Mouse (Mus musculus) midbrain, embryonic 14.5 days (tissue): ENCODE measurements at regions not wholly inside any gene's neighbourhood (a gene's known extent, or its start where the extent isn't known, plus 50 kb on each side); places are given as distances from the start of the nearest gene placed in this dataset. TPM values are rescaled to one million over a fixed set of nuclear protein-coding genes. Genes with fewer than 3 reads are reported as not detected.
A peak's percentile ranks its signal among the peaks of the same experiment; 100 is the strongest.

Source experiments
- ATAC-seq: fragments of 200-750 bp; cut with Nextera tagmentation; 2 replicates; pipeline ENCODE4 v1.8.0; 2017; ENCODE audit warnings: moderate number of reproducible peaks, moderate library complexity; ENCODE audit not compliant: low FRiP score, low TSS enrichment
- DNase-seq: peaks from one replicate; pipeline ENCODE4 v3.0.0-alpha.2; 2015
- H3K27ac ChIP-seq: fragments of 300-500 bp; sonication (generic); replicated peaks from 2 replicates; pipeline ENCODE4 v1.5.1; 2014; ENCODE audit warnings: mild to moderate bottlenecking, low read depth, low read length, moderate library complexity
- H3K27me3 ChIP-seq: fragments of 300-500 bp; sonication (generic); 2 replicates; pipeline ENCODE4 v1.6.1; 2014; ENCODE audit warnings: low read length, control low read depth, mixed read lengths; ENCODE audit not compliant: control insufficient read depth, insufficient read depth
- H3K36me3 ChIP-seq: fragments of 300-500 bp; sonication (generic); 2 replicates; pipeline ENCODE4 v1.6.1; 2014; ENCODE audit warnings: low read length, control low read depth; ENCODE audit not compliant: control insufficient read depth, insufficient read depth
- H3K4me1 ChIP-seq: fragments of 300-500 bp; sonication (generic); 2 replicates; pipeline ENCODE4 v1.6.1; 2014; ENCODE audit warnings: mild to moderate bottlenecking, antibody characterized with exemption, low read length, control low read depth; ENCODE audit not compliant: control insufficient read depth, insufficient read depth
- H3K4me2 ChIP-seq: fragments of 300-500 bp; sonication (generic); 2 replicates; pipeline ENCODE4 v1.6.1; 2014; ENCODE audit warnings: mild to moderate bottlenecking, low read length, moderate library complexity
- H3K4me3 ChIP-seq: fragments of 300-500 bp; sonication (generic); replicated peaks from 2 replicates; pipeline ENCODE4 v1.5.1; 2014; ENCODE audit warnings: low read depth, low read length
- H3K9ac ChIP-seq: fragments of 300-500 bp; sonication (generic); replicated peaks from 2 replicates; pipeline ENCODE4 v1.6.1; 2014; ENCODE audit warnings: mild to moderate bottlenecking, low read length, moderate library complexity
- H3K9me3 ChIP-seq: fragments of 300-500 bp; sonication (generic); 2 replicates; pipeline ENCODE4 v1.6.1; 2016; ENCODE audit warnings: low read length, control low read depth, mixed read lengths; ENCODE audit not compliant: control insufficient read depth
- WGBS: fragments of 180-500 bp; shearing (Covaris S2); extraction: QIAGEN DNeasy Blood & Tissue Kit; methylation state at CpG from one replicate; pipeline ENCODE4 v1.1.7; 2014; 5-methylcytosine and 5-hydroxymethylcytosine counted together
- microRNA-seq: library from miRNA; unstranded; fragments of <30 nt; microRNA quantifications from one replicate; pipeline ENCODE4, GENCODE M21; 2016

DNA sequence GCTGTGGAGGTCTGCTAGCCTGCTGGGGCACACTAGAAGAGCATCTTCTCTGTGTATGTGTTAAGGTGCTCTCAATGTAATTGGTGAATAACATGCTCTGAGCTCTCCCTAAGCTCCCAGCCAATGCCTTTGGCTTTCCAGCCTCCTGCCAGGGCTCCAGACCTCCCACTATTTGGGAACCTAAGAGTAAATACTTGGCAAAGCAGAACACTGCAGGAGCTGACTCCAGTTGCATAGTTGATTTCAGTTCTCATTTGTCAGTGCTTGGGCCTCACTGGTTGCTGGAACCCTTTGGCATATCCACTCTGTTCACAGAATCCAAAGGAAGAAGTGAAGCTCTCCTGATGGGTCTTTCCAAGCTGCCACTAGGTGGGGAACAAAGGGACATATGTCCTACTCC is 602.7 kb downstream of the Gm826 start:
- Histone ChIP-seq H3K9me3 (no peaks in the 10 kb centered on the region), H3K36me3 (no peaks in the 10 kb centered on the region), H3K27ac (no peak overlapping the region), H3K27me3 (no peaks in the 10 kb centered on the region), H3K4me1 (no peaks in the 10 kb centered on the region), H3K4me3 (no peak overlapping the region), H3K4me2 (no peak overlapping the region), H3K9ac (no peak overlapping the region)
- ATAC-seq (no peak), DNase-seq (no peak)

DNA sequence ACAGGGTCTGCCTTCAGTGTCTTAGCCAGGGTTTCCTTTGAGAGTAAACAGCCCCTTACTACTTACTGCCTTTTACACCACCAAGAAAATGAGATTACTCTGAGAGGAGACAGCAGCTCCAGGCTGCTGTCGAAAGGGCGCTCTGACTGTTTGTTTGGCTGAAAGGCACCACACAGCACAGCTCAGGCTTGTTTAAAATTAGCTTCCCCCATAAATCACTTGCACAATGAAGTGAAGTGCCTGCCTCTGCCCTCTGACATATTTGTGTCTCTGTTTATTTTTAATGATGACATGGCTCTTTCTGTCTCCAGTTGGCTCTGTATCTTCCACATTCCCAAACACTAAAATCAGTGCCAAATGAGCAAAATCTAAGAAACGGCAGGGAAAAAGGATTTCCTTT is 601.5 kb downstream of the Gm826 start:
- H3K27me3 ChIP-seq = no peaks in the 10 kb centered on the region
- WGBS = 56% methylated on average over 3 of the region's 3 CpGs
- no peak for ATAC-seq
- no peaks in the 10 kb centered on the region for H3K9me3 ChIP-seq
- H3K27ac ChIP-seq = no peak overlapping the region
- H3K4me2 ChIP-seq = no peak overlapping the region
- H3K4me1 ChIP-seq = no peaks in the 10 kb centered on the region
- no peak overlapping the region for H3K9ac ChIP-seq
- no peak for DNase-seq
- H3K4me3 ChIP-seq = no peak overlapping the region
- H3K36me3 ChIP-seq = no peaks in the 10 kb centered on the region

DNA sequence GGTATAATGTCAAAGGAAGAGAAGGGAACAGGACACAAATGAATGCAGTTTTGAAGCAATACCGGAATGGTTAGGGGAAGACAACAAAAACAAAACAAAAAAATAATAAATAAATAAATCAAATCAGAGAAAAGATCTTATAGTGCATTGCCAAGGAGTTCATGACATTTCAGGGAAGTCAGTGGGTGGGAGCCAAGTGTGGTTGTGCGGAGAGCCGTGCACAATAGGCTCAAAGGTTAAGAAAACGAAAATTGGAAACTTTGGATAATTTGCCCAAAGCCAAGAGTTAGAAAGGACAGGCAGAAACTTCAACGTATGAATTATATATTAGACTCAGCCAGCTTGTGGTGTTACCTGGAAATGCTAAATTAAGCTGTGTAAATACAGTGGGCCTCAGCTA is 599.4 kb downstream of the Gm826 start:
- H3K4me3 ChIP-seq = no peak overlapping the region
- H3K27me3 ChIP-seq = no peaks in the 10 kb centered on the region
- ATAC-seq (no peak), DNase-seq (no peak)
- no peak overlapping the region for H3K27ac ChIP-seq
- H3K9ac ChIP-seq = no peak overlapping the region
- no peaks in the 10 kb centered on the region for H3K9me3 ChIP-seq
- WGBS = 89% methylated on average over 5 of the region's 5 CpGs
- H3K4me2 ChIP-seq = no peak overlapping the region
- H3K36me3 ChIP-seq = no peaks in the 10 kb centered on the region
- H3K4me1 ChIP-seq = no peaks in the 10 kb centered on the region

DNA sequence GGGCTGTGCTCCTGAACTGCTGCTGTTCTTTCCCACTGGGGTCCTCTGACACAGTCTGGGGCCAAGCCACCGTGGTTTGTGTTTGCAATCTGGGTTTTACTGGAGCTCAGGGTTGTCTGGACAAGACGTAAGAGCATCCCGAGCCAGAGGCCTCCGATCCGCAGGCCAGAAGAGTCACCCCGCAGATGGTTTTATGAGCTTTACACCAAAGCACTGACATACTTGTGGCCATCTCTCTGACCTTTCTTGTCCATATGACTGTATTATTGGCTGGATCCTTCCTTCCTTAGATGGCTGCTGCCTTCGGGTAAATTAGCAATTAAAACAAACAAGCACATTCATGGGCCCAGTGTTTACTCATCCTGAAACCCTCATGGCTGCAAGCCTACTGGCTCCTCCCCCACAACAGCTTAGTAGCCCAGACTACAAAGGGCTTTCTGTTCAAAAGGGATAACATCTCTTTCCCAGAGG is 578.4 kb downstream of the Gm826 start:
- H3K4me1 ChIP-seq = no peaks in the 10 kb centered on the region
- no peak overlapping the region for H3K27ac ChIP-seq
- no peak overlapping the region for H3K4me3 ChIP-seq
- H3K4me2 ChIP-seq = no peak overlapping the region
- no peak overlapping the region for H3K9ac ChIP-seq
- no peaks in the 10 kb centered on the region for H3K27me3 ChIP-seq
- no peaks in the 10 kb centered on the region for H3K36me3 ChIP-seq
- ATAC-seq (0 out of 2 replicates have a peak, but pooled peaks have one; percentile 62), DNase-seq (peak; percentile 59)
- no peaks in the 10 kb centered on the region for H3K9me3 ChIP-seq
- 39% methylated on average over 7 of the region's 7 CpGs for WGBS

DNA sequence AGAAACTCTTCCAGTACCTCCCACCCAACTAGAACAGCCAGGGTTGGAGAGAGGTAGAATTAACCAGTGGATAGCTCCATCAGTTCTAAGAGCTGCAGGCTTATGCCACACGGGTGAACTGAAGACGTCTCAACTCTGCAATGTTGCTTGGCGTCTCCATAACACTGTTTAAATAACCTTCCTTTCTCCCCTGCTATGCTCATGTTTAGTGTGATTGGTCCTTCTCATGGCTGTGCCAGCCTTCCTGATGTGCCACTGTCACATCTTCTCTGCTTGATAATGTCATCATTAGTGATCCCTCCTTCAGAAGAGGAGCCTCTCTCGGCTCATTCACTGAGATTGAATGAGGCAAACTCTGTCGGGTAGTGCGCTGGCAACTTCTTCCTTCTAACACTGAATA is 573.2 kb downstream of the Gm826 start:
- DNase-seq (no peak), ATAC-seq (no peak)
- Histone ChIP-seq H3K4me1 (no peaks in the 10 kb centered on the region), H3K36me3 (no peaks in the 10 kb centered on the region), H3K4me2 (no peak overlapping the region), H3K27me3 (no peaks in the 10 kb centered on the region), H3K4me3 (no peak overlapping the region), H3K27ac (no peak overlapping the region), H3K9me3 (no peaks in the 10 kb centered on the region), H3K9ac (no peak overlapping the region)
- 73% methylated on average over 6 of the region's 6 CpGs for WGBS

DNA sequence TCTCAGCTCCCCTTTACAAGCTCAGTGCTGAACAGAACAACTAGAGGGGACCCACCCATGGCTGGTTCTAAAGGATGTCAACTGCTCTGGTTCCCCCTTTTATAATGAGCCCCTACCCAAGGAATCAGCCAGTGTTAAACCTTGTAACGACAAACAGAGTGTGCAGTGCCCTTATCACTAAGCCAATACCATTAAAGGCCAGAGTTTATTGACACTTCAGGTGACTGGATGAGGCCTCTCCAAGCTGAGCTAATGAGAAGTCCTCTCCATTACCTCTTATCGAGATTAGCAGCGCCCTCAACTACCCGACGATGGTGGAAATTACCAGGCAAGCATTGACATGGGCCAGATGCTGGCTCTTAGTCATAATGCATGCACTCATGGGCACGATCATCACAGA is 570.8 kb downstream of the Gm826 start:
- H3K4me3 ChIP-seq = no peak overlapping the region

More for the DNA sequence above, 570.8 kb downstream of the Gm826 start:
- Histone ChIP-seq H3K27ac (no peak overlapping the region), H3K4me1 (no peaks in the 10 kb centered on the region), H3K36me3 (no peaks in the 10 kb centered on the region), H3K27me3 (no peaks in the 10 kb centered on the region), H3K9me3 (no peaks in the 10 kb centered on the region), H3K4me2 (no peak overlapping the region), H3K9ac (no peak overlapping the region)
- WGBS = 85% methylated on average over 6 of the region's 6 CpGs
- DNase-seq (no peak), ATAC-seq (no peak)

Small RNAs in the stretch of these regions (microRNA-seq; reads per million reads assigned to microRNA genes)
- gene Gm44319 = not detected
